Mouse (Mus musculus) kidney, postnatal 0 days (tissue): ENCODE measurements around the gene Fam184b. TPM values are rescaled to one million over a fixed set of nuclear protein-coding genes. Genes with fewer than 3 reads are reported as not detected.

Experiments
- ATAC-seq: fragments of 200-750 bp; cut with Nextera tagmentation; replicated peaks from 2 replicates; pipeline ENCODE4 v1.8.0; 2017; ENCODE audit warnings: low read depth, moderate number of reproducible peaks, moderate TSS enrichment, moderate library complexity; ENCODE audit not compliant: low FRiP score
- DNase-seq: peaks from one replicate; pipeline ENCODE4 v3.0.0-alpha.2; 2016; ENCODE audit warnings: low spot score
- H3K27ac ChIP-seq: fragments of 300-500 bp; sonication (generic); 2 replicates; pipeline ENCODE4 v1.5.1; 2014; ENCODE audit warnings: mild to moderate bottlenecking
- H3K27me3 ChIP-seq: fragments of 300-500 bp; sonication (generic); 2 replicates; pipeline ENCODE4 v1.6.1; 2014; ENCODE audit warnings: low read length, mixed read lengths; ENCODE audit not compliant: insufficient read depth
- H3K36me3 ChIP-seq: fragments of 300-500 bp; sonication (generic); 2 replicates; pipeline ENCODE4 v1.6.1; 2014; ENCODE audit warnings: low read length, mixed read lengths; ENCODE audit not compliant: insufficient read depth
- H3K4me1 ChIP-seq: fragments of 300-500 bp; sonication (generic); replicated peaks from 2 replicates; pipeline ENCODE4 v1.6.1; 2014; ENCODE audit warnings: antibody characterized with exemption, low read length, mixed read lengths; ENCODE audit not compliant: insufficient read depth
- H3K4me2 ChIP-seq: fragments of 300-500 bp; sonication (generic); 2 replicates; pipeline ENCODE4 v1.6.1; 2014; ENCODE audit warnings: mild to moderate bottlenecking, low read length, moderate library complexity, mixed read lengths
- H3K4me3 ChIP-seq: fragments of 300-500 bp; sonication (generic); replicated peaks from 2 replicates; pipeline ENCODE4 v1.5.1; 2014; ENCODE audit warnings: low read depth, low read length
- H3K9ac ChIP-seq: fragments of 300-500 bp; sonication (generic); 2 replicates; pipeline ENCODE4 v1.6.1; 2014; ENCODE audit warnings: low read depth, low read length
- H3K9me3 ChIP-seq: fragments of 300-500 bp; sonication (generic); replicated peaks from 2 replicates; pipeline ENCODE4 v1.6.1; 2016; ENCODE audit warnings: low read length, inconsistent platforms, mixed read lengths
- CTCF ChIP-seq: IDR thresholded peaks from 2 replicates; pipeline ENCODE4 v1.5.1; 2016; ENCODE audit warnings: antibody characterized with exemption, low read depth, mild to moderate bottlenecking, moderate library complexity
- WGBS: fragments of 180-500 bp; shearing (Covaris S2); extraction: QIAGEN DNeasy Blood & Tissue Kit; methylation state at CpG from one replicate; pipeline ENCODE4 v1.1.7; 2014; 5-methylcytosine and 5-hydroxymethylcytosine counted together
- polyA plus RNA-seq: library from polyadenylated mRNA; unstranded; fragments of >200 nt; fragmentation: Nextera tagmentation; extraction: Ambion mirVana; gene quantifications from 2 replicates; pipeline ENCODE4 v1.2.1, GENCODE M21; 2015

The Fam184b gene
- polyA plus RNA-seq, 1 experiment from 2014 or later, result 2.6 TPM

DNA sequence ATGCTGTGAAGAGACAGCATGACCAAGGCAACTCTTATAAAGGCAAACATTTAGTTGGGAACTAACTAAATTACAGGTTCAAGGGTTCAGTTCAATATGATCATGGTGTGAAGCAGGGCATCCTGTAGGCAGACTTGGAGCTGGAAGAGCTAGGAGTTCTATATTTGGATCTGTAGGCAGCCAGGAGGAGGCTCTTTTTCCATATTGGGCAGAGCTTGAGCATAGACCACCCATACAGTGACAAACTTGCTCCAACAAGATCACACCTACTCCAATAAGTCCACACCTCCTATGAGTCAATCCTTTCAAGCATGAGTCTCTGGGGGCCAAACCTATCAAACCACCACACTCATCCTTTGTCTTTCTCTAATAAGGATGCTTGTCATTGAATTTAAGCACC, 9.9 kb downstream of the Fam184b start:
- DNase-seq (no peak), ATAC-seq (no peak)
- H3K9me3 ChIP-seq, result 0 out of 2 replicates have a peak, but pooled peaks cover 6% of the 10 kb centered on the region
- no peaks in the 10 kb centered on the region for H3K27me3 ChIP-seq
- H3K27ac ChIP-seq, result no peak overlapping the region
- no peak overlapping the region for H3K9ac ChIP-seq
- TF ChIP-seq CTCF, result no peak
- H3K4me3 ChIP-seq, result no peak overlapping the region
- H3K4me2 ChIP-seq, result no peak overlapping the region
- no peaks in the 10 kb centered on the region for H3K36me3 ChIP-seq
- H3K4me1 ChIP-seq, result no peaks in the 10 kb centered on the region

DNA sequence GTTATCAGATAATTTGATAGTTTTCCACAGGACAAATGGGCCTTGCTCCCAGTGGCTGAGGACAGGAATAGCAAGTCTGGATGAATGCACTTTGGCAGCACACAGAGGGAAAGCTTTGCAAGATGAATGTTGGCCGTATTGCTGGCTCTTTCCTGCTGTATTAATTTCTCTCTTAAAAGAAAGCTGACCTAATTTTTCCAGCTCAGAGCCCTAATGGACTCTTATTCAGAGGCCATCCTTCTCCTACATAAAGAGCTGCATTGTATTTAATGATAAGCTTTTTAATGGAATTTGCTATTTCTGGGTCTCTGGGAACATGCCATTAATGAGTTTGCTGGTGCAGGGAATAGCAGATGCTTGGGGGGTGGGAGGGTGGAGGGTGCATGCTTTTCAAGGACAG, 11.6 kb downstream of the Fam184b start:
- H3K27ac ChIP-seq, result no peak overlapping the region
- H3K4me2 ChIP-seq, result no peak overlapping the region
- DNase-seq, result no peak
- H3K4me3 ChIP-seq, result no peak overlapping the region
- H3K36me3 ChIP-seq, result no peaks in the 10 kb centered on the region
- WGBS, result 67% methylated on average over 1 of the region's 1 CpGs
- no peak for ATAC-seq
- H3K9me3 ChIP-seq, result 0 out of 2 replicates have a peak, but pooled peaks cover 6% of the 10 kb centered on the region
- no peaks in the 10 kb centered on the region for H3K4me1 ChIP-seq
- TF ChIP-seq CTCF, result no peak
- H3K9ac ChIP-seq, result no peak overlapping the region
- no peaks in the 10 kb centered on the region for H3K27me3 ChIP-seq

DNA sequence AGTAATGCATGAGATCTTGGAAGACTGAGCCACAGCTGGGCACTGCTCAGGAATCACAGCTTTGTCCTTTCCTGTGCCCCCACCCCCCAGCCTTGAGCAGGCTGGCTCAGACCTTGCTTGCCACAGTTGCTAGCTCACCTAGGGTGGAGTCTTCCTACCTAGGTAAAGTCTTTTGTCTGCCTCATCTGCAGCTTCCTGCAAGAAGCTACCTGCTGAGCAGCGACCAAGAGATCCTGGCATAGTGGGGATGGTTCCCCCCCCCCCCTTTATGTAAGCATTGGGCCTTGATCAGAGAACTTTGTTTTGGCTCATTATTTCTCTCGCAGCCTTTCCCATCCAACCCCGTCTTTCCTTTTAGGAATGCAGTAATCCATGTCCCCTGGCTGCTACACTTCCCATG, 17.9 kb downstream of the Fam184b start:
- 60% methylated on average over 3 of the region's 3 CpGs for WGBS
- Histone ChIP-seq H3K4me3 (no peak overlapping the region), H3K27ac (no peak overlapping the region), H3K9ac (no peak overlapping the region), H3K9me3 (0 out of 2 replicates have a peak, but pooled peaks cover 6% of the 10 kb centered on the region), H3K4me1 (no peaks in the 10 kb centered on the region), H3K27me3 (no peaks in the 10 kb centered on the region), H3K4me2 (no peak overlapping the region), H3K36me3 (no peaks in the 10 kb centered on the region)
- no peak for TF ChIP-seq CTCF
- DNase-seq, result no peak
- ATAC-seq, result no peak

DNA sequence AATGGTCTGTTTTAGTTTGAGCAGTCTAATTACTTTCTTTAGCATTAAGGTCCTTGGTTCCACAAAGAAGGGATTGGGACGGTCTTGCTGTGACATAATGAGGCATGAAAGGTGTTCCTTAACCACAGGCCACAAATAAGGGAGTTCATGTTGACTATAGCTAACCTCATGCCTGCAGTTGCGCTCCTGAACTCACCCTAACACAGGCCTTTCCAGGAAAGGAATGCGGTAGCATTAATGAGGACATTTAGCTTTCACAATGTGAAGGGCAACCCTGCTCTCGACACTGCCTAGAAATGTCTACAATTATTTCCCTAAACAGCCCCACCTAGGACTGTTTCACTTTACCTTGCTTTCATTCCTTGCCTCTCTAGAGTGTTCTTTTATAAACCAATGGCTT, 40.4 kb downstream of the Fam184b start:
- H3K36me3 ChIP-seq, result no peaks in the 10 kb centered on the region
- DNase-seq (no peak), ATAC-seq (no peak)
- no peaks in the 10 kb centered on the region for H3K27me3 ChIP-seq
- no peak overlapping the region for H3K4me3 ChIP-seq
- no peak overlapping the region for H3K27ac ChIP-seq
- H3K4me2 ChIP-seq, result no peak overlapping the region
- no peaks in the 10 kb centered on the region for H3K4me1 ChIP-seq
- no peaks in the 10 kb centered on the region for H3K9me3 ChIP-seq
- TF ChIP-seq CTCF, result no peak
- no peak overlapping the region for H3K9ac ChIP-seq
- WGBS, result 61% methylated on average over 4 of the region's 4 CpGs

DNA sequence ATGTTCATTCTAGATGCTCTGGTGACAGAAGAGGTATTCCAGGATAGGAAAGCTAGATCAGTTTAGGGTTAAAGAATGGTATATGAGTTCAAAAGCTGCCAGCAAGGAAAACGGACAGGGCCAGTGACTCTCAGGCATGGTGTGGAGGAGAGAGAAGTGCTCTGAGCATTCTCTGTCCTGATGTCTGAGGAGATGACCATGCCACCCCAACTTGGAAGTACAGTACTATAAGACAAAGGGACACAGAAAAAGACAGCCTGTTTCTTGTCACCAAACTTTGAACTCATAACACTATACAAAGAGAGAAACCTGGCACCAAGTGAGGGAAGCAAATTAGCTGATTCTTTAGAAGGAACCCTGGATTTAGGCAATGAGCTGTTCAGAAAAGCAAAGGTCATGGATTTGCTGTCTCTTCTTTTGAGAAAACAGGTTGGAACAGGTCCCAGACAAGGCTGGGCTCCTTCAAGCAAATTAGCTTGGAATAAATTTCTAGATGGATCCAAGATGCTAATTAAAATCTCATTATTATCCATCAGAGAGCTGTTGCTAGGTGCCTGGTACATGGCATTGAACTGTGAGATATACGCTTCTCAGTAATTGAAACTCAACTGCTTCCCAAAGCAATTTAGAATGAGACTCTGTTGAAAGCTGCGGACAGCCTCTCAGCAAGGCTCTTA, 43.9 kb downstream of the Fam184b start:
- H3K36me3 ChIP-seq, result no peaks in the 10 kb centered on the region
- no peak overlapping the region for H3K4me2 ChIP-seq
- no peak for TF ChIP-seq CTCF
- H3K9me3 ChIP-seq, result no peaks in the 10 kb centered on the region
- WGBS, result 70% methylated on average over 3 of the region's 3 CpGs
- H3K4me1 ChIP-seq, result no peaks in the 10 kb centered on the region
- no peak overlapping the region for H3K9ac ChIP-seq
- H3K27ac ChIP-seq, result no peak overlapping the region
- H3K27me3 ChIP-seq, result no peaks in the 10 kb centered on the region
- H3K4me3 ChIP-seq, result no peak overlapping the region
- ATAC-seq (no peak), DNase-seq (no peak)

DNA sequence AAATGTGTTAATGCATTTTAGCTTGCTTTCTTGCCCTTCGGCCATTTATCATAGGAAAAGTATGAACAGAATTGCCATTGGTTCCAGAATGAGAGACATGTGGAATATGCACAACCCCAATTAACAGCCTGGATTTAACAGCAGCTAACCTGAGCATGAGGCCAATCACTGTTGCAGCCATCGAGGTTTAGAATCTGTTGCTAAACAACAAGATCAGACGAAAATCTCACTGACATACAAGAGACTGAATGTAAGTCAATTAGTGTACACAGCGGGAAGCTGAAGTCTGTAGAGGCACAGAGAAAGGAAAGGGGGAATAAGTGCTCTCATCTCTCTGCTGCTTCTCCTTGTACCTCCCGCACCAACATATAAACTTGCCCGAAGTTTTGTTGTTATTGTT, 46.1 kb downstream of the Fam184b start:
- Histone ChIP-seq H3K36me3 (no peaks in the 10 kb centered on the region), H3K4me2 (no peak overlapping the region), H3K4me1 (no peaks in the 10 kb centered on the region), H3K27ac (no peak overlapping the region), H3K4me3 (no peak overlapping the region), H3K27me3 (no peaks in the 10 kb centered on the region), H3K9ac (no peak overlapping the region), H3K9me3 (no peaks in the 10 kb centered on the region)
- no peak for DNase-seq
- no peak for ATAC-seq
- 84% methylated on average over 6 of the region's 6 CpGs for WGBS
- TF ChIP-seq CTCF, result no peak

DNA sequence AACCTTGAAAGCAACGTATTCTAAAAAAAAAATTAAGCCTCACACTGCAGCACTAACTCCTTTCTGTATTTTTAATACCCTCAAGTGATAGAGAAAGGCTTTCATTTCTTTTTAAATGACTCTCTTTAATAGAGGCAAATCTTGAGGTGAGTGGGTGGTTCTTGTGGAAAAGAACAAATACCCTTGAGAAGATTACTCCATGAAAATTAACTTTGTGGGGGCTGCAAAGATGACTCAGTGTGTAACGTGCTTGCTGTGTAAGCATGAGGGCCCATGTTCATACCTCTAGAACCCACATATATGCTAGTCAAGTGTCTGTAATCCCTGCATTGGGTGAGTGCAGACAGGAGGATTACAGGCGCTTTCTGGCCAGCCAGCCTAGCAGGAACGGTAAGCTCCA, 49.3 kb downstream of the Fam184b start:
- WGBS, result 86% methylated on average over 4 of the region's 4 CpGs
- Histone ChIP-seq H3K4me3 (no peak overlapping the region), H3K9ac (no peak overlapping the region), H3K4me2 (no peak overlapping the region), H3K9me3 (peaks cover 7% of the 10 kb centered on the region; the same call in 1 of the 2 replicates), H3K4me1 (no peaks in the 10 kb centered on the region), H3K27me3 (no peaks in the 10 kb centered on the region), H3K36me3 (no peaks in the 10 kb centered on the region), H3K27ac (no peak overlapping the region)
- ATAC-seq (no peak), DNase-seq (no peak)
- TF ChIP-seq CTCF, result no peak
